Mouse (Mus musculus) effector memory CD4-positive, alpha-beta T cell, adult 7 months (primary cell): Measurements from ENCODE around the gene Garnl3. TPM values are rescaled to one million over a fixed set of nuclear protein-coding genes. Genes with fewer than 3 reads are reported as not detected.

Experiments used
- polyA plus RNA-seq: library from polyadenylated mRNA; unstranded; fragments of 100-300 nt; shearing (Covaris generic); gene quantifications from one replicate; pipeline ENCODE4 v1.2.1, GENCODE M21; 2017

Gene Garnl3
- polyA plus RNA-seq, result 2.8 TPM

GRCm38 (mm10) chr2:33131500-33132092 lies at the start of gene Garnl3:
Gene Garnl3 (minus strand): TSS chr2:33131654.

GRCm38 (mm10) chr2:32981725-32982271 lies 149.7 kb downstream of the Garnl3 start, which contains the start of gene Slc2a8:
Gene Slc2a8 (minus strand): TSS chr2:32982083.

DNA sequence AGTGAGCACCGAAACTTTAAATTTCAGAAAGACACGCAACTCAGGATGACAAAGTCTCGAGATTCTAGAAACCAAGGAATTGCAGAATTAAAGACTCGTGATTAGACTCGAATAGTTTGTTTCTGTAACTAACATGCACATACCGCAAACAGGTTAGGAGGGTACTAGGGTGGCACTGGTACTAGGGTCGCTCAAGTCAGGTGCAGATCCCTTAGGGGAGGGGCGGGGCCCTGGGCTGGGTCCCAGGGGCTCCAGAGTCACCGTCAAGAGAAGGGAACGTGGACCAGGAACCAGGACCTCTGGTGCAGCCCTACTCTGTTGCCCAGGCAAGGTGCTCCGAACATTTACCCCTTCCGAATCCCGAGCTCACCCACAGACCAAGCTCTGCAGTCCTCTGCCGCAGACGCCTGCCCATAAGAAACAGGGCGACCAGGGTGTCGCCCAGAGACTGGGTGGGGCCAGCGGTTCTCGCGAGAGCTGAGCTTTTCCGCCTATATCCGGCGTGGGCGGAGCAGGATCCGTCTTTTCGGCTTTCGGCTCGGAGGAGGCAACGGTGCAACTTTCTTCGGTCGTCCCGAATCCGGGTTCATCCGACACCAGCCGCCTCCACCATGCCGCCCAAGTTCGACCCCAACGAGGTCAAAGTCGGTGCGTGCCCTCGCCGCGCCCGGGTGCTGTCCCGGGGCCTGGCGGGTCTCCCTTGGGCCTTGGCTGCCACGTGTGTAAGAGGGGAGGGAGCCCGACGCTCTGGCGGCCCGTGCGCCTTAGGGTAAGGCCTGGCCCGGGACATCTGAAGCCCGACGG lies 170.1 kb downstream of the Garnl3 start, which contains the start of the genes Rpl12 and Lrsam1:
Rpl12 (plus strand) TSS at position 368 of the 804 bp plus-strand sequence.
Lrsam1 (minus strand) TSS at position 423 of the 804 bp plus-strand sequence.

Other genes starting within 250 kb of the Garnl3 start
- gene Rpl12, start 170.1 kb downstream of the Garnl3 start, polyA plus RNA-seq, result 40.5 TPM
- gene Lrsam1, start 170.0 kb downstream of the Garnl3 start, polyA plus RNA-seq, result 4.8 TPM
- gene Slc2a8, start 149.6 kb downstream of the Garnl3 start, polyA plus RNA-seq, result 15.2 TPM
- gene Angptl2, start 84.4 kb upstream of the Garnl3 start, polyA plus RNA-seq, result 14.7 TPM
- gene Ralgps1, start 239.8 kb upstream of the Garnl3 start, polyA plus RNA-seq, result 6.5 TPM